Mouse (Mus musculus): ENCODE results near the gene Cracr2b.

Cracr2b gene

DNA sequence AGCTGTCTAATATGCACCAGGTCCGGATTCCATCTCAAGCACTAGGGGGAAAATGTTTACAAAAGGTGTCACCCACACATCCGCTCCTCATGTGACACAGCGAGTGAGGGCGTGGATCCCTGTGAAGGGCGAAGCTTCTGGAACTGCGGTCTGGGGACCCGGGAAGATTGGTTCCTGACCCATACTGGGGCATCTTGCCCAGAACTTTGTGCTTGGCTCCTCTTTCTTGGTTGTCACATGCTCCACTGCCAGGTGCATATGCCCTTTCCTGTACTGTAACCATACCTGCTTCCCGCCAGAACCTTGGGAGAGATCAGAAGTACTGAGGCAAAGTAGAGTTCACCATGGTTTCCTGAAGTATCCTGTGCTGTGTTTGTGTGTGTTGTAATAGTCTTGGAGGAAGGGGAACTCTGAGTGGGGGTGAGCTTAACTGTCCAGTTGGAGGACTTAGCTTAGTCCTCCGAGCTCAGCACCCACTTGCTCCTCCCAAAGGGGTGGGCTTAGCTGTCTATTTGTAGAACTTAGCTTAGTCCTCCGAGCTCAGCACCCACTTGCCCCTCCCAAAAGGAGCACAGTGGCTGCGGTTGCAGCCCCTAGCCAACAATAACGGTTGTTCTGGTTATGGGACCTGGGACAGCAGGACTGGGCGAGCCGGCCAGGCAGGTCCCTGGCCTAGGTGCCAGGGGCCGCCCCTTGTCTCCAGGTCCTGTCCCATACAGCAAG lies at the start of gene Cracr2b:
Gene Cracr2b, plus strand, starts transcription at position 704 of the 723 bp plus-strand sequence.
- DNase-seq (ENCODE audit: low spot score in 2 of 2) = peak in 1 of 2 experiments; percentile 39

DNA sequence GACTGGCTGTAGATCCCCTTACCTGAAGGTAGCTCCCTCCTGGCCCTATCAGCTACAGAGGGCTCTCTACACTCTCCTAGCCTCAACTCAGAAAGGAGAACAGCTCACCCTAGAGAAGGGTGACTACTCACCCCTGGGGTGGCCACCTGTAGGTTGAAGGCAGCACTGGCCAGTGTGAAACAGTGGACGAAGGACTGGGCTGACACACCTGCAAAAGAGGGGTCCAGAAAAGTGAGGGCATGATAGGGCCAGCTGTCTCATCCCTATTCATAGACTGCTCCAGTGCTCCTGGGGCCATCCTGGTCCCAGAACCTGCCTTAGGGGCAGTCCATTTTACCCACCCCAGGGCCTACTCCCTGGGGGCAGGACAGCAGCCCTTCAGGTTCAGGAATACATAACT lies 49.2 kb upstream of the Cracr2b start:
- DNase-seq (ENCODE audit: low spot score in 2 of 2) = no peak

DNA sequence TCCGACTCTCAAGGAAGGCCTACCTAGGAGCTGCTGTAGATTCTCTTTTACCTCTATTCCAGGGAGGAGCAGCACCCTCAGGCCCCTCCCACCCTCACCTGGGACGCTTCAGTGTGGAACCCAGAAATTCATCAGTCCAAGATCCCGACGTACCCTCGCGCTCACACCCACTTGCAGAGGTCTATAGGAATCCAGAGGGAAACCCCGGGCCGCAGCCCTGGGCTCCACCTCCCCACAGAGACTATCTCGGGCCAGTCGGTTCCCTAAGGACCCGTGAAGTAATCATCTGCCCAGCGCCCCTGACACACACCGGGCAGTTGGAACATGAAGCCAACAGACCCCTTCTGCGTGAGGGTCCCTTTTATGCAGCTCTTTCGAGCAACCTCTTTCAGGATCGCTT lies 47.6 kb upstream of the Cracr2b start:
- DNase-seq (ENCODE audit: low spot score in 2 of 2) = no peak

DNA sequence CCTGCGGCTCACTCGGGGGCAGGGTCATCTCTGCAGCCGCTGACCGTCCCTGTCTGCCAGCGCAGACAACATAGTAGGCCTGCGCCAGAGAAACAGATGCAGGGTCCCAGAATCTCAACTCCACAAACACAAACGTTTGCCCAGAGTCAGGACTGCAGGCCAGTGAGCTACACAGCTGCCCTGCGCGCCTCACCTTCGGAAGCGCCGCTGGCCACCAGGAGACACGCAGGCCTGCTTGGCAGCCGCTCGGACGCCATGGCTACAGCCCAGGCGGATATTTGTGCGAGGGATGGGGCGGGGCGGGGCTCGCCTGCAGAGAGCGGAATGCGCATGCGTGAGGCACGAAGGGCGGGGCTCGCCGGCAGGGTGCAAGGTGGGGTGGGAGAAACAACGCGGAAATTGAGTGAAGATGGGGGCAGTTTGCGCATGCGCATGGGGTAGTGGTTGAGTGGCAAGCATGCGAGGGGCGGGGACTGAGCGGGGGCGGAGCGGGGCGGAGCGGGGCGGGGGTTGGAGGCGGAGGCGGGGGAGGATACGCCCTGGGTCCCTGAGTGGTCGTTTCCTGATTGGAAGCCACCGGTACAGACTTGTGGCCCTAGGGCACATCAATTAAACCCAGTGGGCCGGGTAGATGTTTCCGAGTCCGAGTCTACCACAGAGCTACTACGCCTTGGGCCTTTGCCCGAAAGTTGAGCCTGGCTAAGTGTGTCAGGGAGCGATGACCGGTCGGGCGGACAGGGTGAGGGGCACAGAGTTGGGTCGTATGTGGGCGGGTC lies 46.9 kb upstream of the Cracr2b start, which contains the start of gene Gatd1:
Gene Gatd1, minus strand, starts transcription at position 328 of the 776 bp plus-strand sequence.
- DNase-seq (ENCODE audit: low spot score in 2 of 2) = peak; percentile 99 to 100

DNA sequence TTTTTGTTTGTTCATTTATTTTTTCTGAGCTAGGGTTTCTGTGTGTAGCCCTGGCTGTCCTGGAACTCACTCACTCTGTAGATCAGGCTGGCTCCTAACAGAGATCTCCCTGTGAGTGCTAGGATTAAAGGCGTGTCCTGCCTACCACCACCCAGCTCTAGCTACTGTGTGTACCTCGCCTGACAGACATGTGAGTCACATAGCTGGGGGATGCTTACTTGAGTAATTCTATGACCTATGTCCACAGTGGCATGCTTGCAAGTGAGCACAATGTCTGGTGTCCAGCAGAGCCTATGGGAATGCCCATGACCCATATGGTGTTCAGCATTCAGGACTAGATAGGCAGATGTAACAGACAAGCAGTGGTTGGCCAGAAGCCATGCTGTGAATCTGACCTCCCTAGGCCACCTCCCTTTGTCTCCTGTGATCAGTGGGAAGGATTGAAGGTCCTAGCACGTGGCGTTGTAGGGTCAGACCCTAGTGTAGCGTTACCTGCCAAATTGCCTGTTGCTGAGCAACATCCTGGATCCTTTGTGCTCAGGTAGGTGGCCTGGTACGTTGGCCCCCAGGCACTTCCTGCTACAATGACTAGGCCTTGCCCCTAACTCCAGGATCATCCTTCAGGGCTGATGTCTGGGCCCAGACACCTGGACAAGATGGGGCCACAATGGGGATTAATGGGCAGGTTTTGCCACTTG lies 44.6 kb upstream of the Cracr2b start:
- no peak for DNase-seq (ENCODE audit: low spot score in 2 of 2)

DNA sequence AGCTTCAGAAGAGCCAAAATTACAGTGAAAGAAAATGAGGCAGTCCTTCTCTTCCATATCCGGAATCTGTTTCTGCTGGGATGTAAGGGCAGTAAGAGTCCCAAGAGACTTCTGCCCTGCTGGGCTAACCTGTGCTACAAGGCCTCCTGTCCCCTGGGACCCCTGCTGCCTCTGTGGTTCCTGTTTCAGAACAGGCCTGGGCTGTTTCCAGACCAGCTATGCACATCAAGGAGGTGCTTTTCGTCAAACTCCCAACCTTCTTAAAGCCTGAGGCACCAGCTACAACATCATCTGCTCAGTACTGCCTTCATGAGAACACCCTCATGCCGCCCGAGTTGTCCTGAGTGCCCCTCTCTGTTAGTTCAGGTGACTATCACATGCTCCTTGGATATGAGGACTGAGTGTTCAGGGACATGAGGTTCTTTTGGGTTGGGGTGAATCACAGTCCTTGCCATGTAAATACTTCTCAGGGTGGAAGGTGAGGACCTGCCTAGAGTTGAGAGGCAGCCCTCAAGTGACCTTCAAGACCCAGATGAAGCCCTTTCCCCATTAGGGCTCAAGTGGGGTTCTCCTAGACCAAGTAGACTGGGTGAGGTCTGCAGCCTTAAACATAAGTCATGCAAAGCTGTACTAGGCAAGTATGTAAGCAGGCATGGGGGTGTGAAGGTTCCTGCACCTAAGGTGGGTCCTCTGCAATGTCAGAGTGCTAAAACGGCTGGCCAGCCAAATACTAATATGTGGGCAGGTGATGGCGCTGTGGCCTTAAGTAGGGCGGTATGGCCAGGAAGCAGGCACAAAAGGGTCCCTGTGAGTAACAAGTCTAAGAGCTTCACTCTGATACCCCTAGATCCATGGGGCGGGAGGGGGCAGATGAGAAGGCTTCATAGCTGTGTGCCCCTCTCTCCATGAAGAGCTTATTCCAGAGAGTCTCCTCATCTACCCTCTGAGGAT lies 42.9 kb upstream of the Cracr2b start:
- DNase-seq (ENCODE audit: low spot score in 2 of 2) = no peak

DNA sequence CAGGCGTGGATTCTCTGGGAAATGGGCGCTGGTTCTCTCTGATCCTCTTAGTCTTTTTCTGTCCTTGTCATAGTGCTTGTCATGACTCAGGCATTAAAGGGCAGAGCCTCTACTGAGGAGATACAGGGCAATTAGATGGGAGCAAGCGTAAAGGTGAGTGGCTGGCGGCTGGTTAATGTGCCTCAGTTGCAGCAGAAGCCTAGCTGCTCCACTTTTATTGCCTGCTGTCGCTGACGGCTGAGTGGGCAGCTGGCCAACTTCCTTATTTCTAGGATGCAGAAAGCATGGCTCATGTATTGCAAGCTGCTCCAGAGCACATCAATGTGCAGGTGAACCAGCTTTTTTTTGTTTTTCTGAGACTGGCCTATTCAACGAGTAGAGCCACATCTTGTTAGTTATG lies 41.9 kb upstream of the Cracr2b start:
- peak in 1 of 2 experiments; percentile 74 for DNase-seq (ENCODE audit: low spot score in 2 of 2)

DNA sequence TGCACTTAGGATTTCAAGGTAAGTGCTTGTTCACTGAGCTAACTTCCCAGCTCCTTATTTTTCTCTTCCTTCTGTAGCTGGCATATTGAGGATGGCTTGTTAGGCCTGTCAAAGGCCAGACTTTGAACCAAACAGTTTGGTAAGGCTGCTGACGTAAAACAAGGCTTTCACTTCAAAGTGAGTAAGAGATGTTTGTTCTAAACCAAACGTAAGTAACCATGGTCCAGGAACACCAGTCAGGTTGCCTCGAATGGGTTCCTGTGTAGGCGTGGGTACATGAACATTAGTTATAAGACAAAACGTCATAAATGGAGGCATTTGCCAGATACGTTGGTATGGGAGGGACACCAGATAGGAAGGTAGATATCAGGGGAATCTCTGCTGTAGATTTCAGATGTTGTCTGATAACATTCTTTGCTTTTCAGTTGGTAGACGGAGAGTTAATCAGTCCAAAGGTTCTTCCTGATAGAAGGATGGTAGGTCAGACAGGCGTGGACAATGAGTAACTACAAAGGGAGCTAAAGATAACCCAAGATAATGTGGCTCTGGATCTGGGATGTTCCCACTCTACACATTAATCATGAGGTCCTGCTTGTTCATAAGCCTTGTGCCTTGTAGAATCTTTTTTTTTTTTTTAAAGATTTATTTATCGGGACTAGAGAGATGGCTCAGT lies 40.7 kb upstream of the Cracr2b start:
- no peak for DNase-seq (ENCODE audit: low spot score in 2 of 2)

DNA sequence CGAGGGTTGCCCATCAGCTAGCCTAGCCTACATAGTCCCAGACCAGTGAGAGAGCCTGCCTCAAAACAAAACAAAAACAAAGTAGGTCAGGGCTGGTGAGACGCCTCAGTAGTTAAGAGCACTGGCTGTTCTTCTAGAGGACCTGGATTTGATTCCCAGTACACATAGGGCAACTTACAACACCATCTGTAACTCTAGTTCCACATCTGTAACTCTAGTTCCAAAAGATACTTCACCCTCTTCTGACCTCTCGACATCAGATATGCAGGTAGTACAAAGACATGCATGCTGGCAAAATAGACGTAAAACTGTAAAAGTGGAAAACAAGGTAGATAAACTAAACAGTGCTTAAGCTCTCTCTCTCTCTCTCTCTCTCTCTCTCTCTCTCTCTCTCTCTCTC lies 37.1 kb upstream of the Cracr2b start:
- no peak for DNase-seq (ENCODE audit: low spot score in 2 of 2)

DNA sequence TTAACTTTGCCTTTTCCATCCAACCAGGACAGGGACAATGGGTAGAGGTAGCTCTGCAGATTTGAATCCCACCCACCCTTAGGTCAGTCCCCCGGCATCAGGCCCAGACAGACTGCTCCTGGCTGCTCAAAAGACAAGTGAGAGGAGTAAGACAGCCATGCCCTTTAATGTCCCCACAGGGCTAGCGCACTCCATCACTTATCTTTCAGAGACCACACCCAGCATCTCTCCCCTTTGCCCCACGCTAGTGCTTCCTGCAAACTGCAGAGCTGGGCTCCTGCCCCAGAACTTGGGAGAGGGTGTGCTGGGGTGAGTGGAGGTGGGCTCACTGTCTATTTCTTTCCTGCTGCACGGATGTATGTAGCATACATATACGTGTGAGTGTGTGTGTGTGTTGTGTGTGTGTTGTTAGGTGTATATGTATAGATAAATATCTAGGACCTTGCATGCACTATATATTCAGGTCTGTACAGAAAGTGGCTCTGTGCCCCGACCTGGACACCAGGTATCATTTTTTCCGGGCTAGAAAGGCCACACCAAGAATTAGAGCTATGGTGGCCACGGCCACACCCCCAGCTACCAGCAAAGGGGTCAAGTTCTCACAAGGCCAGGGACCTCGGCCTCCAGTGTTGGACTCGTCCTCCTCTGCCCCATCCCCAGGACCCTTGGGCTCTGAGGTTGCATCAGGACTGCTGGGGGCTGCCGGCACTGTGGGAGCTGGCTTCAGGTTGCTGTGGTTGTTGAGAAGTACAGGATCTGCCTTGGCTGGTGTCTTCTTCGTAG lies 33.8 kb upstream of the Cracr2b start:
- DNase-seq (ENCODE audit: low spot score in 2 of 2) = peak in 1 of 2 experiments; percentile 34

DNA sequence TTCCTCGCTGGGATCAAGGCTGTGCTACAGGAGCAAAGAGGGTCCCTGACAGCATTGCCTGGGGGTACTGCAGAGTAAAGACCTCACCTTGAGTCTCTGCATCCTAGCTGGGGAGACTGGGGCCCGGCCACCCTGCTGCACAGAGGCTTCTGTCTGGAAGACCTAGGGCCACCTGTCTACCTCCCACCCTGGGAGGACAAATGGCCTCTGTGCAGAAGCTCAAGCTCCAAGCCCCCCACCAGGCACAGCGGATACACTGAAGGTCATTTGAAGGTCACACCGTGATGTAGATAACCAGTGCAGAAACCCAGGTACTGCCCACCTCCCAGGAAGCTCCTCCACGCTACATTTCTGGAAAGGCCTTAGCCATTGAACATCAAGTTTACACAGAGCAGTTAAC lies 32.2 kb upstream of the Cracr2b start:
- no peak for DNase-seq (ENCODE audit: low spot score in 2 of 2)

DNA sequence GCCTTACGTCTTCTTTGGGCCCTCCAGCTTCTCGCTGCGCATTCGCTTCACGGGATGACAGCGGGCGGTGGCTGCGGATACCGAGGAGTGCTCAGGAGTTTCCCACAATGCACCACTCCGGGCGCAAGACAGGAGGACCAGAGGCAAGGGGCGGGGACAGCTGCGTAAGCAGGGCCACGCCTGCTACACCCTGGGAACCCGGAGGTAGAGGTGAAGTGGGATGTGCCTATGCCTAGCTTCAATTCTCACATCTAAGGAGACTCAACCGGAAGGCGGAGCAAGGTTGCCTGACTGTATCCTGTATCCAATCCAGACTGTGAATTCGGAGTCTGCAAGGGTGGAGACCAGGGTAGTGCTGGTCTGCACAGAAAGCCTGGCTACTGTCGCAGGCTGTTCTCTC lies 31.6 kb upstream of the Cracr2b start, which contains the start of gene Cend1:
Gene Cend1, minus strand, starts transcription at position 182 of the 400 bp plus-strand sequence.
- peak; percentile 93 to 95 for DNase-seq (ENCODE audit: low spot score in 2 of 2)

DNA sequence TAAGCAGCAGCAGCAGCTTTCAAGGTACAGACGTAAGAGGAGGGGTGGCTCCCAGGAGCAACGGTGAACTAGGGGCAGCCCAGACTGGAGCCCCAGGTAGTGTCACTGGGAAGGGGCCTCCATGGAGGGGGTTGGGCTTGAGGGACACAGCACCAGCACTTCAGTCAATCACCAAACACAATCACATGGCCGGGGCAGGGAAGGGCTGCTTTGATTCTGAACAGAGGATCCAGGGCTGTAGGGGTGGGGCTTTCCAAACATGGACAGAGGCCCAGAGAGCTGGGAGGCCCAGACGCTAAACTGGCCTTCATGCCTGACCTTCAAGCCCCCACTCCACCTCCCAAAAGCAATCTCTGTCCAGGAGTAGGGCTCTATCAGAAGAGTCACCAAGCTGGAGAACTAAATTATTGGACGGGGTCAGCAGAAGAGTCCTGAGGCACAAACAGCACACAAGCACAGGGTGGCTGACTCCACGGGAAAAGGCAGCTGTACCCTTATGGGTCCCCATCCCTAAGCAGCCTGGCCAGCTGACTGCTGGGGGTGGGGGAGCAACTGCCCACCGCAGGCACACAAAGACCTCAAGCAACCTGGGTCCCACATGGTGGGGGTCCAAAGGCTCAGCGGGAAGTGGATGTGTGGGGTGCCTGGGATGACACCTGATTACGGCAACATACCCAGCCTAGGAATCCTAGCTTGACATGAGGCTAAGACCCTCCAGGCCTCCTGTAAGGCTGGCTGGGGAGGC lies 30.9 kb upstream of the Cracr2b start:
- DNase-seq (ENCODE audit: low spot score in 2 of 2) = no peak

DNA sequence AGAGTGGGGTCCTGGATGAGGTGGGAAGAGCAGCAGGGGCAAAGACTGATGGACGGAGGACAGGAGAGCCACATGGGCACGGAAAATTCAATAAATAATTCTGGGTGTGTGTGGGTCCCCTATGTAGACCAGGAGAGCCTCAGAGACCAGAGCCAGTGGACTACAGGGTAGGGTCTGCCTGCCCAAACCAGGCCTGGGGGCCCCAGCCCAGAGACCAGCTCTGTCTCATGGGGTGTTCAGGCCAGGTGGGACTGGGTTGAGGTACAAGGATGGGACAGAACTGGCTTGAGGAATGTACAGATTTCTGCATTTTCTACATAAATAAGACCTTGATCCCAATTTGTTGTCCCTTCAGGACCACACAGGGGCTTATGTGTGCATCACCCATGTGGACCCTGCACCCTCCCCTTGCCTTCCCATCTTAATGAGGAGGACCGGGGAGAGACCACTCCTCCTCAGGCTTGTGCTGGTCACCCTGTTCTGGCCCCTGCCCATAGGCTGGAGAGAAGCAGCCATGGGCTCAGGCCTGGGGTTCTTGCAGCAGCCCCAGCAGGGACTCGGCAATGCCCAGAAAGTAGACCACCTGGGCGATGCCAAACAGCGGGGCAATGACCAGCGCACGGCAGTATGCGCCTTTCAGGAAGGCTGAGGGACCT lies 30.2 kb upstream of the Cracr2b start:
- DNase-seq (ENCODE audit: low spot score in 2 of 2) = no peak

DNA sequence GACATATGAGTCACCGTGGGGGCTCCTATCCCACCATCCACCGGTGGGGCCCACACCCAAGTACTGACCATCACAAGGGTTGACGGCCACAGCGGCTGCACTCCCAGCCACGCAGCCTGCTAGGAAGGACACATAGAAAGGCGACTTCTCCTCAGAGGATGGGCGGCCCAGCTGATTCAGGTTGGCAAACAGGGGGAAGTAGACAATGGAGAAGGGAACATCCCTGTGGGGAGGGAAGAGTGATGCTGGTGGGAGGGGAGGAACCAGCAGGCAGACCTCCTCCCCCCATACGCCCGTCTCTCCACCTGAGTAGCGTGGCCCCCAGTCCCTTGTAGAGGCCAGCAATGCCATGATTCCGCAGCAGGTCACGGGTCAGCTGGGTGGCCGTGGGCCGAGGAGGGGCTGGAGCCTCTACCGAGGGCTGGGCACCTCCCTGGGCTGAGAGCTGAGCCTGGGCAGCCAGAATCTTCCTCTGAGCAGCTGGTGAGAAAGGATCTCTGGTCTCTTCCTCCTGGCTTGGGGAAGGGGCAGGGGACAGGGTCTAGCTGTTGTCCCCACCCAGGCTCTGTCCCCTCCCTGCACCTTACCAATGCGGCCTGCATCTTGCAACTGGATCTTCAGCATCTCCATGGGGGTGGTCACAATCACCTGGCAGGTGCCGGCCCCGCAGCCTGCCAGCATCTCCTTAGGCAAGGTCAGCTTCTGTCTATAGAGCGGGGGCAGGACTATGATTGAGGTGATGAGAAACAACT lies 29.3 kb upstream of the Cracr2b start:
- DNase-seq (ENCODE audit: low spot score in 2 of 2) = no peak

DNA sequence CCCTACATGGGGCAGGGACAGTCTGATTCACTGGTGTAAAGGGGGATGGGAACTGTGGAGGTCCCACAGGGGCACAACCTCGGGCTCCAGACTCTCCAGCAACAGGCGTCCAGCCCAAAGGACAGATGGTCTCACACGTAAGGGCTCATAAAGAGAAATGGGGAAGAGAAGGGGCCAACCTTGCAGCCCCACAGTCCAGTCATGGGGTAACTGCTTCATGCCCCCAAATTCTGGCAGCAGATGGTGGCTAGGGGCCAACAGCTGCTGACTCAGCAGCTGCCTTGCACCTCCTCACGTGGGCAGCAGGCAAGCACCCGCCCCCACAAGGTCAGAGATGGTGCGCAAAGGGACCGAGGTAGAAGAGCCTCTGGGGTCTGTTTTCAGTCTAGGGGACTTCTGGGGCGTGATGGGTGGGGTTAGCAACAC lies 28.7 kb upstream of the Cracr2b start:
- peak in 1 of 2 experiments; percentile 46 for DNase-seq (ENCODE audit: low spot score in 2 of 2)

DNA sequence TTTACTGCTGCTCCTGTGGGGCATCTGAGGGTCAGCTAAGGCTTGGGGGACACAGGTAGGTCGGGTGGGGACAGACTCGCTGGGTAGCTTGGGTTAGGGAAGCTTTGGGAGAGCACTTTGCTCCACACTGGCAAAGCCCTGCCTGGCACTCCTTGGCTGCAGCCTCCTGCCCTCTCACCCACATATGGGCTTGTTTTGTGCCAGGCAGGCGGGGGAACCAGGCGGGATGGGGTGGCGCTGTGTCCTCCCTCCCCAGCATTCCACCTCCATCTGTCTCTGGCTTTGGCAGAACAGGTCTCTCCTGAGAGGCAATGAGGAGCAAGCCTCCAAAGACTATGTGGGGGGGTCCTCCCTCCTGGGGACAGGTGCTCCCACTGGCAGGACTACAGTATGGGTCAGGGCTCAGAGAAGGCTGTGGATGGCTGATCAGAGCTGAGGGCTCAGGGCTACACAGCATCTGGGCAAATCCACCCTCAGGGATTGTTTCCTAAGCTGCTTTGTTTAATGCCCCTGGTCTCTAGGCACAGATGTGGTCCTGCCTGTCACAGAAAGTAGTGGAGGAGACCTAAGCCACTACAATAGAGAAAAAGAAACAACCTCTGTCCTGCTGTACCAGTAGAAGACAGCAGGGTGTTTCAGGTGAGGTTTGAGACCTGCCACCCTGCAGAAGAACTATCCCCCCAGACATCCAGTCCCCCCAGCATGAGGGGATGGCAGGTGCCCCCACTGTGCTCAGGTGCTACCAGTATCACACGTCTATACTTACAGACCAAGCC lies 28.0 kb upstream of the Cracr2b start:
- DNase-seq (ENCODE audit: low spot score in 2 of 2) = no peak
